Mouse (Mus musculus) 3134 (cell line): Measurements from ENCODE around the gene Rbm42.

Experiments used
- DNase-seq: peaks from one replicate; pipeline ENCODE4 v3.0.0-alpha.2; 2011; ENCODE audit warnings: low spot score; ENCODE audit not compliant: insufficient read length; ENCODE audit errors: extremely low read depth

Rbm42 gene

DNA sequence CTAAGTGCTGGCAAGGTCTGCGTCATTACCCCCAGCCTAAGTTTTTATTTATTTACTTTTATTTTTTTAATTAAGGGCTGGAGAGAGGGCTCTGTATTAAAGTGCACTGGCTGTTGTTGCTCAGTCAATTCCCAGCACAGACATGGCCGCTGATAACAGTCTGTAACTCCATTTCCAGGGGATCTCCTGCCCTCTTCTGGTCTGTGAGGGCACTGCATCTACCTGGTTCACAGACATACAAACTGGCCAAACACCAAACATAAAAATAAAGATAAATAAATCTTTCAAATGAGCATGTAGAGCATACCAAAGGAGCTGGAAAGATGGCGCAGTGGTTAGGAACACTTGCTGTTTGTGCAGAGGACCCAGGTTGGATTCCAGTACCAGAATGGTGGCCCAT is 30.9 kb downstream of the Rbm42 start:
- DNase-seq, result no peak

DNA sequence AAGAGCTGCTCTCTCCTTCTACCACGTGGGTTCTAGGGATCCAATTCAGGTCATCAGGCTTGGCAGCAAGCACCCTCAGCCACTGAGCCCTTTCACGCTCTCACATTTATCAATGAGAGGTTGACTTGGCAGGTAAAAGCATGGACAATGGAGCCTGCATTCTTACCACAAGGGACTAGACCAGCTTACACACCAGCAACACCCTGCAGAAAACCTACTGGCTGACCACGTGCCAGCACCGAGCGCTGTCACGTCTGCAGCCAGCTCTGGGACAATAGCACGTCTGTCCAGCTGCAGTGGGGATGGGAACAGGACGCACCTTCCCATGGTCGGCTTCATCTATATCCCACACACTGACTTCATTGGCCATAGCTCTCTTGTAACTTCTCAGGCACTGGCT is 31.5 kb downstream of the Rbm42 start:
- DNase-seq, result no peak

DNA sequence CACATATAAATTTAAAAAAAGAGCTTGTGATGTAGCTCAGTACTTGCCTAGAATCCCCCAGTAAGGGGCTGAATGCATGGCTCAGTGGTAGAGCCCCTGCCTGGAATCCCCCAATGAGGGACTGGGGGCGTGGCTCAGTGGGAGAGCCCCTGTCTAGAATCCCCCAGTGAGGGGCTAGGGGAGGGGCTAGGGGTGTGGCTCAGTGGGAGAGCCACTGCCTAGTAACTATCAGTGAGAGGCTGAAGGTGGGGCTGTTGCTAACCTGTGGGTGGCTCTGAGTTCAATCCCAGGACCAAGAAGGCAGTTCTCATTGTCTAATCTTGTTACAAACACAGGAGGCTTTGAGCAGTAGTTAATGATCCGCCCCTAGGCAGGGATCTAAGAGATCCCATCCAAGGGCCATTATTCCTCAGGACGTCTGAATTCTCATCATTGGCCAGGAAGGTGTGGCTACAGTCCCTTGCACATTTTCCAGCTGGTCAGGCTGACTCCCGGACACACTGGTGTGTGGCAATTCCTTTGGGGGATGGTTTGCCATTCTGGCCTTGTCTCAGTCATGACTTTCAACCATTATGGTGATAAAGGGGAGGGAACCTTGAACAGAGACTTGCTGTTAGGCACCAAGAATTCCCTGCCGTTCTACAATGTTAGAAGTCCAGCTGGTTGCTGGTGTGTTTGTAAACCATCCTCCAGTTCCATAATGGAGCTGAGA is 34.9 kb downstream of the Rbm42 start:
- no peak for DNase-seq

DNA sequence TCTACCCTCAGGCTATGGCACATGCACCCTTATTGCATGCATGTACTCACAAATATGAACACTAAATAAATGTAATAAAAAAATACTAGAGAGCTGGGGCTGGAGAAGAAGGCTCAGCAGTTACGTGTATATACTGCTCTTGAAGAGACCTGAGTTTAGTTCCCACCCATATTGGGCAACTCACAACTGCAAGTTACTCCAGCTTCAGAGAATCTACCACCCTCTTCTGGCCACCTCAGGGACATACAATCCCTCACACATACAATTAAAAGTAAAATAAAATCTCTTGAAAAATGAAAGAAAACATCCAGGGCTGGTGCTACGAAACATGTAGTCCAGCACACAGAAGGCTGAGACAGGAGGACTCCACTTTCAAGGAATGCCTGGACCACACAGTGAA is 35.7 kb downstream of the Rbm42 start:
- no peak for DNase-seq

DNA sequence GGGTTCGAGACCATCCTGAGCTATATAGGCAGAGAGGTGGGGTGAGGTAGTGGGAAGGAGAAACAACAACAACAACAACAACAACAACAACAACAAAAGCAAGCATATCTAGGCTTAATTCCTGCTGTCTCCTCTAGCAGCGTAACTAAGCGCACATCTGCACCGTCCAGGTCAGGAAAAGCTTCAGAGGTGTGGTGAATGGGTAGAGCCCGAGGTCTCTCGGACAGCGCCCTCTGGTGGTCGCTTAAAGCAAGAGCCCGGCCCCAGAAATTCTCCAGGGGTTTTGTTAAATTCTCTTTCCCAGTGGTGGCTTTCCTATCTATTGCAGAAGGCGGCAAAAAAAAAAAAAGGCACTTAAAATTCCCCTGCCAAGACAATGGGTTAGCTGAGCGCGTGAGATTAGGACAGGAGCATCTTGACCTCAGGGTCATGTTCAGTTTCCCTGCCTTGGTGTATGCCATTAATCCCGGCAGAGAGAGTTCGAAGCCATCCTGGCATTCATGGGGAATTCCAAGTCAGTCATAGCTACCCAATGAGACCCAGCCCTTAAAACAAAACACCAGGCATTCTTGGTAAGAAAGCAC is 36.5 kb downstream of the Rbm42 start:
- DNase-seq, result no peak

- no peak for DNase-seq
Measured at GRCm38 (mm10) chr7:30612654-30613402, 37.3 kb downstream of the Rbm42 start, which contains the start of gene Upk1a. TSS of gene Upk1a (minus strand) at chr7:30612847.

- DNase-seq, result no peak
Measured at GRCm38 (mm10) chr7:30610043-30610442, 40.1 kb downstream of the Rbm42 start.

- DNase-seq, result no peak
Measured at GRCm38 (mm10) chr7:30608476-30608875, 41.6 kb downstream of the Rbm42 start.

GRCm38 (mm10) chr7:30607706-30608309 is 42.3 kb downstream of the Rbm42 start:
- no peak for DNase-seq

DNA sequence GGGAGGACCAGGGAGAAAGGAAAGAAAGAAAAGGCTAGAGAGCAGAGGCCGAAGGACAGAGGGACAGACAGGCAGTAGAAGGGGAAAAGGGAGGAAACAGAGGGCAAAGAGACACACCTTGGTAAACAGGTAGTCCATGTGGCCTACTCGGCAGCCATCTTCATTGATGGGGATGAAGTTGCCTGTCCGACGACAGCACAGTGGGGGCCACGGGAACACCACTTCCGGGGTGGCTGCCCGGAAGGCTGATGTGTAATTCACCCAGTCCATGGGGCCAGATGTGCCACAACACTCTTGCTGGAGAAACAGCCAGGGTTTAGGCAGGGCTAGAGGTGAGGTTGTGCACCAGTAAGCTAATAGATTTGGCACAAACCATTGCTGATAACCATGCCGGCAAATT is 45.2 kb downstream of the Rbm42 start:
- DNase-seq, result no peak

DNA sequence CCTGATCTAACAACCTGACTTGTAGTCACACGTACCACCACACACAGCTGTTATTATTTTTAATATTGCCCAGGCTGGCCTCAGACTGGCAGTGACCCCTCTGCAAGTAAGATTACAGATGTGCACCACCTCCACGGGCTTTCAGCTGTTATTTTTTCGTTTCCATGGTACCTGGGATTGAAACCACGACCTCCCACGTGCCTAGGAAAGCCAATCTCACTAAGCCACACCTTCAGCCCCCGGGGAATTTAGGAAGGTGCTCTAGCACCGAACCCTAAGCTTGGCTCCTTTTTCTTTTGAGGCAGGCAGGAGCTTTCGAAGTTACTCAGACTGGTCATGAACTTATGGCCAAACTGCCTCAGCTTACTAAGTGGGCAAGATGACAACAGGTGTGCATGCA is 45.7 kb downstream of the Rbm42 start:
- no peak for DNase-seq

GRCm38 (mm10) chr7:30602583-30602982 is 47.5 kb downstream of the Rbm42 start:
- DNase-seq, result no peak

DNA sequence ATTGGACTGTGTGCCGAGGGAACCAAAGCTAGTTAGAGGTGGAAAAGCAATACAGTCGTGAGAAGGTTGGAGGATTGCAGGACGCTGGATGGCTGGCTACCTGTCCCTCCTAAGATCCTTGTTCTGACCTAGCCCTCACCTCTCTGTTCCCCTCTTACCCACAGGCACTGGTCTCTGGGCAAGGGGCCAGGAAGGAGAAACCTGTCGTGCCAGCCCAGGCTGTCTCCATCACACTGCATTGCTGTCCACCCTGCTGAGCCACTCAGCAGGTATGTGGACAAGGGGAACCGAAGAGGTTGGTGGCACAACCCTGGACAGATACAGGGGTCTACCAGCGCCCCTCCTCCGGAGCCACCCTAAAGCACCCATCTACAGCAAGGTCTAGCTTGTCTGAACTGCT is 49.5 kb downstream of the Rbm42 start:
- no peak for DNase-seq

DNA sequence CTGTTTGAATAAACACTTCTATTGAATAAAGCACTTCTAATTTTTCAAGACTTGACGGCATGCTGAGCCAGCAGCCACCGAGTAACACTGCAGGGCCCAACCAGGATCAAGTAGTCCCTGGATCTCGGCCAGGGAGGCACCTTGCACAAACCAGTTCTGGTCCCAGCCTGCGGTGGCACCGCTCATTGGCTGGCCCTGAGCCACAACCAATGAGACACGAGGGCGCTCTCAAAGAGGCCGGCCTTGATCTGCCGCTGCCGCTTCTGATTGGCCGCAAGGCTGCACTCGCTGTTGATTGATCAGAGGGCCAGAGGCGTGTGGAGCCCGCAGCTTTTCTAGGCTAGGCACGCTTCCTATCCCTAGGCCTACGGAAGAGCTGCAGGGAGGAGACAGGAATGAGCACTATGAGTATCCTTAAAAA is 50.2 kb downstream of the Rbm42 start:
- DNase-seq, result no peak

DNA sequence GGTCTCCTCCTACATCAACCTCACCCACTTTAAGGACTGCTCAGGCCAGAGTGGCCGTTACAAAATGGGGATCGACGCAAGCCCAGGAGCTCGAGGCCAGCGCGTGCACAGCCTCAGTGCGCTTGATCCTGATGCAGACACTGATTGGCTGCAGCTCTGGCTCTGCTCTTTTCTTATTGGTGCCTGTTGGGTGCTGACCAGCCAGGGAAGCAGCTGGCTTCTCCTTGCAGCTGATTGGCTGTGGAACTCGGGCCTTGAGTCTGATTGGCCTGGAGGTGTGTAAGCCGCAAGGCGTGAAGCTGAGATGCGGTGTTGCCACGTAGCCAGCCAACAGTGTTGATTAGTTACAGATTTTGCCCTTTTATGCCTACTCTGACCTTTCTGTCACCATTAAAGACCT is 51.3 kb downstream of the Rbm42 start, which contains the start of gene Zbtb32:
Zbtb32 (minus strand) TSS at position 124 of the 400 bp plus-strand sequence.
- no peak for DNase-seq

DNA sequence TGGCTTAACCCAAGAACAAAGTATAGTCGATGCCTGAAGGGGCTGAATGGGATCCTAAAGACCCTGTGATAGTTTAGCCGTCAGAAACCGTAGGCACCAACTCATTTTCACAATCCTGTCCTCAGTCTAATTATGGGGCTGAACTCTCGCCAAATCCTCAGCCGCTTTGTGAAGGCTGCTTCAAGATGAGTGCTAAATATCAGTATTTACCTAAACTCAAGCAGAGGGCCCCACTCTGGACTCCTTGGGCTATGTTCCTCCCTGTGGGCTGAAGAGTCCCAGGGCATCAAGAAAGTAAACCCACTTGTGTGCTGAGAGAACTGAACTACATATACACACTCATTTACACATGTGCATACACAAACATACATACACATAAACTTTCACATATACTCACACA is 53.3 kb downstream of the Rbm42 start:
- no peak for DNase-seq

DNA sequence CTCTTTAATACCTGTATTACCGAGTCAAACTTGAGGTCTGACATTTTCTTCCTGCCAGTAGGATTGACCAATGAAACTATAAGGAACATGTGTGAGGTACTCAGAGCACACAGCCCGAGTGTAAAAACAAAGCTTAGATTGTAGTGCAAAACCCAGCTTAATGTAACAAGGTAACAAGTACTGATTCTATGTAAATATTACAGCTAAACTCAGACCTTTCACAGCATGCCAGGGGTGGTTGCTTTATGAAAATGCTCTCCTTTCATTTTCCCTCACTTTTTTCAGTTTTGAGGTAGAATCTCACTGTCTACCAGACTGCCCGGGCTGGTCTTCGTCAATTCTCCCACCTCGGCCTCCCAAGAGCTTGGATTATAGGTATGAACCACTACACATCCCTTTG is 54.0 kb downstream of the Rbm42 start:
- DNase-seq, result no peak

DNA sequence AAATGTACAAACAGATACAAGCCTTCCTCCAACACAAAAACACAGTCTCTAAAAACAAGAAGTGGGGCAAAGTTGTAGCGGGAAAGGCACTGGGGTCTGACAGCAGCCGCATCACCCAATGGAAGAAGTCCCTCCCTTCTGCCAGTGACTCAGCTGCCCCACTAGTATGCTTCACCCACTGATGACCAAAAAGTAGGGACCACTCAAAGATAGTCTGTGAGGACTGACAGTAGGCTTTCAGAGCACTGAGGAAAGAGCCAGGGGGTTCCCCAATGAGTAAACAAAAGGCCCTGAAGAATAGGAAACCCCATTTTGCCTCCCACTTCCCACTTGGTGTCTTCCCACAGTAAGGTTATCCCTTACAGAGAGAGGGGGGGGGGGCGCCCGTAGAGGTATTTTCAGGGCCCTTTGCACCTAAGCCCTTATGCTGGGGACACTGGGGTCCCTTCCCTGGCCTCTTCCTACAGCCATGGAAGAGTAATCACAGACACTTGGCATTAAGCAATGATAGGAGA is 55.5 kb downstream of the Rbm42 start:
- DNase-seq, result no peak

DNA sequence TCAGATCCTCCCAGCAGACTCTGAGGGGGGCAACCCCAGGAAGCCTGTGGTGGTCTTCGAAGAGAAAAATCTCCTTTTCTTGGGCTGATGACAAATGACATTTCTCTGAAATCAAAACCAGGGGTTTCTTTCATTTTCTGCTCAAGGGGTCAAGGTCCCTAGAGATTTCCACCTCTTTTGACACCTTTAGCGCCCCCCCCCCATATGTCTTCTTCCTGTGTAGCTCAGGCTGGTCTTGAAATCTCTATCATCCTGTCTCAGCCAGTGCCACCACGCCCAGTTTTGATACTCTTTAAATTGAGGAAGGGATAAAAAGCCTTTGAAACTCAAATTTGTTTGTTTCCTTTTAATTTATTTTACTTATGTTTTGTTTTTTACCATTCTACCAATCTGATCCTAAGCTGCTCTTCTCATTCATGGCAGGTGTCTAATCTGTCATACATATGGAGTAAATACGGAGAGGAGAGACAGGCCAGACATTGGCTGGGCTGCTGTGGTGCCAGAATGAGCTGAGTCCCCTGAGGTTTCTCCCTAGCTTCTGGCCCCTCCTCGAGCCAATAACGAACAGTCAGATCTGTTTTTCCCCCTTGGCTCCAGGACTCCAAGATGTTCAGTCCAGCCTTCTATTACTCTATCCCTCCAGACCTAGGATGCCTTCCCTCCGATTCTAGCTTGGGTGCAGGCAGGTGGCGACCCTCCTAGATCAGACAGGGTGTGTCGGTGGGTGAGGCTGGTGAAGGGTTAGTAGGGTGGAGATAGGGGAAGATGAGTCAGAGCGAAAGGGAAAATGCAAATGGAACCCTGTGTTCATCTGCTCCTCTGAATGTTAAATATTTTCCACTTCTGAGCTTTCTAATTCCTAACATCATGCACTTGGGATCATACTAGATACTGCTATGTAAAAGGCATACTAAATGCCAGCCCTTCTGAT is 56.3 kb downstream of the Rbm42 start:
- DNase-seq, result no peak

DNA sequence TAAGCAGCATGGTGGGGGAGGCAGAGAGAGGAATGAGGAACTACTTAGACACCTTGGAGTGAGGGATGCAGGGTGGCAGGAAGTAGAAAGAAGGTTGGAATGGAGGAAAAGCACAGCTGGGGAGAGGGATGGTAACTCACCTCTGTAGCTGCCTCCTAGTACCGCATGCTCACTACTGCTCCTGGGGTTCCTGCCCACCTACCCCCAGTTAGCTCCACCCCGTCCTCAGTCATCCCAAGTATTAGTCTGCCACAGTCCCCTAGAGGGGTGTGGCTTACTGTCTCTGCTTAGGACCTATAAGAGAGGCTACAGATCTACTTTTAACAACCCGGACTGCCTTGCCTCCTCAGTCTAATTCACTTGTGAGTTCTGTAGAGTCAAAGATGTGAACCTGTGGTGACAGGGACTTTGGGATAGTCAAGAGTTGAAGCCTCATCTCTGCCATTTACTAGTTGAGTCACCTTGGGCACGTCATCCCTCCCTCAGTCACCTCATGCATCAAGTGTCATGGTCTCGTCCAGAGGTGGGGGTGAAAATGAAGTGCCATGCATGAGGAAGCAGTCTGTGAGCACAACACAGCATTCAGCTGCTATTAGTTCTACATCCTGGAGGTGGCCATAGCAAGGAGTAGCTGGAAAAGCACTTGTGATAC is 57.2 kb downstream of the Rbm42 start:
- no peak for DNase-seq
